Mouse (Mus musculus) lung, postnatal 36 days (tissue): ENCODE data around the gene Ptger4.
"Not testable (repeated sequence)": the region's sequence is repeated elsewhere in the genome, so short reads cannot be mapped to it uniquely, and the experiment has no call there.

ENCODE experiments used
- DNase-seq: peaks from one replicate; pipeline ENCODE4 v3.0.0; 2022; ENCODE audit warnings: mixed read lengths

Gene Ptger4

GRCm38 (mm10) chr15:5237012-5237660, 6.9 kb downstream of the Ptger4 start:
- no peak for DNase-seq

DNA sequence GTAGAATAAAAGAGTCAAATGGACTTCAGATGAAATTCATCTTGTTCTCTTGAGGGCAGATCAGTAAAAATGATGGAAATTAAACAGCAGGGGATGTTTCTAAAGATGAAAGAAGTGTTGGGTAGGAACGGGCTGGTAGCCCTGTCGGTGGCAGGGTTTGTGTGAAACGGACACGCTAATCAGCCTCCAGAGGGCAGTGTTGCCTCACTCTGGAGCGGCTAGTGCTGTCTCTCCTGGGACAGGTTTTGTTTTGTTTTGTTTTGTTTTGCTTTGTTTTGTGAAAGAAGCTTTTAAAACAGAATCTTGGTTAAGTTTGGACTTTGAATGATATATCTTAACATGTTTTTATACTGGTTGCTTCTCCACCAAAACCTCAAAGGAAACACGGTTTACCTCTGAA, 7.4 kb downstream of the Ptger4 start:
- DNase-seq: peak; percentile 86

DNA sequence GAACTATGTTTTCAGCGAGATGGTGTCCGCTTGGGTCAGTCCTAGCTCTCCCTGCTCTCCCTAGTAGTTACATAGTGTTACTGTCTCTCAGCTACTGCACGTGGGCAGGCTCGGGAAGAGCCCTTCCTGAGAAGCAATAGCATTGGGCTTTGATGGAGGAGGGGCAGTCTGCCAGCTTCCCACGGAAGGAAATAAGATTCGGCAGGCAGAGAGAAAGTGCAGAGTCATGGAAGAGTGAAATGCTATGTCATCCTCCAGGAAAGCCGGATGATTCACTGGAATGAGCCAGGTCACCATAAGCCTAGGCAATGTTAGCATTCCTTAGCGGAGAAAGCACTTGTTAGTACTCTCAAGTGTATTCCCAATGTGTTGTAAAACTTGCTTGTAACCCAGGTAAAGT, 8.5 kb downstream of the Ptger4 start:
- peak; percentile 60 for DNase-seq

GRCm38 (mm10) chr15:5234659-5235058, 9.3 kb downstream of the Ptger4 start:
- DNase-seq: no peak

- DNase-seq: not testable (repeated sequence)
Observed at GRCm38 (mm10) chr15:5230746-5231145, 13.2 kb downstream of the Ptger4 start.

DNA sequence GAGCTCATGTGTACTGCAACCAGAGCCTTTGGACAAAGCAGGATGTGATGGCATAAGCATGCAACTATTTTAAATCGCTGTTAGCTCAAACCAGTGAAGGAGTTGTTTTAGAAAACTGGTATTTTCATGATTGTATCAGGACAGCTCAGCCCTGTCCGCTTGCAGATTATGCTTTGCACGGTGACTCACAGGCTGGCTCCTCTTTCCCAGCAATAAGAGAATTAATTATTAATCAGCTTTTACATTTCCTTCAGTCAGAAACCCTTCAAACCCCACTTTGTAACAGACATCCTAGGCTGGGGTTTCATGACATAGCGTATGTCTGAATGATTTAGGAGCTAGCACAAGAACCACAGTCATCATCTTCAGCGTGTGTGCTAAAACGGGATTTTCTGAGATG, 23.5 kb downstream of the Ptger4 start:
- DNase-seq: no peak

- no peak for DNase-seq
Observed at GRCm38 (mm10) chr15:5209116-5209515, 34.9 kb downstream of the Ptger4 start.

DNA sequence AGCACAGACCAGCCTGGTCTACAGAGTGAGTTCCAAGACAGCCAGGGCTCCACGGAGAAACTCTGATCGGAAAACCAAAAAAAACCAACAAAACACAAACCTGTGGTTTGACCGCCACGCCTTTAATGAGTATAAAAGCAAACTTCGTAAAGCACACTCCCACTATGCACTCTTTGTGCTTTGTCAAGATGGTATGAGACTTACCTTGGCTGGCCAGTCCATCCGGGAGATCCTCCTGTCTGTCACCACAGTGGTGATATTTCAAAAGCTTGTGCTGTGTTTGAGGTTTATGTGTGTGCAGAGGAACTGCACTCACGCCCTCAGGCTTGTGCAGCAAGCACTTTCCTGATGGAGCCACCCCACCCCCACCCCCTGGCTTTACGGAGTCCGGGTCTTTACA, 38.8 kb downstream of the Ptger4 start:
- no peak for DNase-seq

- DNase-seq: no peak
Observed at GRCm38 (mm10) chr15:5196691-5197090, 47.3 kb downstream of the Ptger4 start.

DNA sequence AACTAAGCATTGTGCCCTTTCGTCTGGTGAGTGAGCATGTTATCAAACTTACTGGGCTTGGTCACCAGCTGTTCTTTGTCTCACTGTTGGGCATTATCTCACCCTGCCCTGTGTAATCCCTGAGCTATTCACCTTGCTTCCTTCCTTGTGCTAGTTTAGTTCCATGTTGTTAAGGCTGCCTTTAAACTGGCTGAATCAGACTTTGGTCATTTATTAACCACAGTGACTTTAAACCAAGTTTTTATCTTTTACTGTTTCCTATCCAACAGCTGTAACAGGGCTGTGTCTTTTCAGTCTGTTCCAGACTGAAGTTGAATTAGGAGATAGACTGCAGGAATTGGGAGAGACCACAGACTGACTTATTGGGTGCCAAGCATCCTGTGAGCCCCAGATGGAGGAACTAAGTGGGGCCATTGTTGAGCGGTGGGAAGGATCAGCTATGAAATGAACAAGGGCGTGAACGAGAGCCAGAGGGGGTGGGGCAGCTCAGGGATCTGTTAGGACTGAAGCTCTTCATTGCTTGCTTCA, 47.9 kb downstream of the Ptger4 start:
- DNase-seq: no peak

DNA sequence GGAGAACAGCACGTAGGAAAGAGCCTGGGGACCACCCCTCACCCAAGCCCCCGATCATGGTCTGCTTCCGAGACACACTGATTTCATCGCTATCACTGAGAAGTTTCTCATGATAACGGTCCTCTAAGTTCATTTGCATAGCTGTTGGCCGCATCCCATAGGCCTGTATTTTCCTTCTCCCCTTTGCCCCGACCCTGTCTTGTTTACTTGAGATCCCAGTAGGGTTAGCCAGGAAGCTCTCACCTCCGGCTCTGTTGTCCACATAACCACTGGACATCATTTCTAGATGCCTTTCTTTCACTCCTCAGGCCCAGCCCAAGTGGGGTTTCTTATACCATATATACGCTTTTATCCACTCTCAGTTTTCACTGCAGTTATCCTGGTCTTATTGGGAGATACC, 49.1 kb downstream of the Ptger4 start:
- no peak for DNase-seq

DNA sequence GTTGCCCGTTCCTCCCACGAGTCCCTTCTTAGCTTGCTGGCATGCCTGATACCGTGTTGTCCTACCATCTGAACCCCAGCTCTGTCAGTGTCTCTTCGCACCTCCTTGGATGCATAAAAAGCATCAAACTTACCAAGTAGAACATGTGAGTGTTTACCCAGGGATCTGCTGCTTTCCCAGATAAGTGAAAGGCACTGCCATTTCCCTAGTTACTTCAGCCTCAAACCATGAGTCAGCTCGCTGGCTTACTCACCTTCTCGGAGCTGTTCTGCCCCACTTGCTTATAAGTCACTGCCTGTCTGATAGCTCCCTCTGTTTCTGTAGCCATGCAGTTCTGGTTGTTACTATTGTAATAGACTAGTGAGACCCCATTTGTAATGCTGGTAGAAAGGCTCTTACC, 49.5 kb downstream of the Ptger4 start:
- no peak for DNase-seq

DNA sequence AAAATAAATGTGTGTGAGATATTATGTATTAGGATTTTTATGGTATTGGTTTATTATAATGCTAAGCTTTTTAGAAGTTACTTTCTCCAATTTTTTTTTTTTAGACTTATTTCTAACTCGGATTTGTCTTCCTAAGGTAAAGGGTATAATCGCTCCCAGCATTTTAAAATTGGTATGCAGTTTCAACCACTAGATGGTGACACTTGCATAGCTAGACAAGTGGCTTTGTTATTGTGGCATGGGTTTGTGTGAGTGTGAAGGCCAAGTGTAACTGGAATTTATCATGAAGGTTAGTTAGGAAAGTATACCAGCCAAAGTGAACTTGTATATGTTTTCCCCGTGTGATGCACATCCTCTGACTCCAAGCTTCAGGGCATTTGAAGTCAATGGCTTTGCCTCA, 50.2 kb downstream of the Ptger4 start:
- DNase-seq: peak; percentile 38

DNA sequence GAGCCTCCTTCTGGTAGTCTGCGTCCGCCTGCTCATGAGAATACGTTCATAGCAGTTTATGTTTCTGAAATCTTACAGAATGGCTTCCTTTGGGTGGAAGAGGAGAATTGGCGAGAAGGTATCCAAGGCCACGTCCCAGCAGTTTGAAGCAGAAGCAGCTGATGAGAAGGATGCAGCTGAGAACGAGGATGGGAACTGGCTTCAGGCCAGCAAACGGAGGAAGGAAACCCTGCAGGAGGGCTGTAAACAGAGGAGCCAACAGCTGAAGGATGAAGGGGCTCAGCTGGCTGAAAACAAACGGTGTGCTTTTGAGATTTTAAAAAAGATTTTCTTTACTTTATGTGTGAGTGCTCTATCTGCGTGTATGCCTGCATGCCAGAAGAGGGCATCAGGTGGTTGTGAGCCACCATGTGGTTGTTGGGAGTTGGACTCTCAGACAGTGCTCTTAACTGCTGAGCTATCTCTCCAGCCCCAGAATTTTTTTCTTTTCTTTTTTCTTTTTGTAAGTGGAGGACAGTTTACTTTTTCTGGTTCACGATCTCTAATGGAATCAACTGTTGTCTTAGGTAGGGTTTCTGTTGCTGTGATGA, 54.4 kb downstream of the Ptger4 start:
- peak; percentile 25 for DNase-seq

DNA sequence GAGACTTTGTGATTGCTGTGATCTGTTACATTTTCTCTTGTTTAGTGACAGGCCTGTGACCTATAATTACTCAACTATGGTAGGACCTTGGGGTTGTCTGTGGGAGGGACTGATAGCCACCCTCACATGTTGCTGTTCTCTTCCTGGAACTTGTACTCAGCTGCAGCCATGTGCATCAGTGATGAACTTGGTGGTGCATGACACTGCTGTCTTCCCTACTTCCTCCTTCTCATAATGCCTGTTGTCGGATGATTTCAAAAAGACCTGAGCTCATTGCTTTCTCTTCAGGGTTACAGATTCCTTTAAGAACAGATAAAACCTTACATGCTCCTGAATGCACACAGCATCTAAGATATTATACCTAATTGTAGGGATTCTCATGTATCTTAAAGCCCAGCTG, 56.0 kb downstream of the Ptger4 start:
- DNase-seq: peak; percentile 30

- DNase-seq: no peak
Observed at GRCm38 (mm10) chr15:5187116-5187515, 56.9 kb downstream of the Ptger4 start.

DNA sequence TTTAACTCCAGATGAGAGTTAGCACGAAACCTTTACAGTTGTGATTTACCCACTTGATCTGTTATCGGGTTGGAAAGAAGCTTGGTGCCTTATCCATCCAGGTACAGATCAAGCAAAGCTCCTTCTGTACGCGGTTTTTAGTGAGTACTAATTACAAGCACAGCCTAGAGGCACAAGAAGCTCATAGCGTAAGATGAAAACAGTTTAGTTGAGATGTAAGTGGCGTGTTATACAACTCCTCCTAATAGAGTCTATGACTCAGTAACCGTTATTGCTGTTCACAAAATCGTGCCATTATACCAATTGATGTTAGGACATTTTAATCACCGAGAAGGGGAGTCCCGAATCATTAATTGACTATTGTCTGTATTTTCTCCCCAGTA, 57.7 kb downstream of the Ptger4 start:
- DNase-seq: no peak

- peak; percentile 90 for DNase-seq
Observed at GRCm38 (mm10) chr15:5185366-5186292, 58.4 kb downstream of the Ptger4 start, which contains the start of gene Ttc33. Gene Ttc33, plus strand, starts transcription at chr15:5185525.

GRCm38 (mm10) chr15:5184668-5185330, 59.2 kb downstream of the Ptger4 start:
- no peak for DNase-seq

DNA sequence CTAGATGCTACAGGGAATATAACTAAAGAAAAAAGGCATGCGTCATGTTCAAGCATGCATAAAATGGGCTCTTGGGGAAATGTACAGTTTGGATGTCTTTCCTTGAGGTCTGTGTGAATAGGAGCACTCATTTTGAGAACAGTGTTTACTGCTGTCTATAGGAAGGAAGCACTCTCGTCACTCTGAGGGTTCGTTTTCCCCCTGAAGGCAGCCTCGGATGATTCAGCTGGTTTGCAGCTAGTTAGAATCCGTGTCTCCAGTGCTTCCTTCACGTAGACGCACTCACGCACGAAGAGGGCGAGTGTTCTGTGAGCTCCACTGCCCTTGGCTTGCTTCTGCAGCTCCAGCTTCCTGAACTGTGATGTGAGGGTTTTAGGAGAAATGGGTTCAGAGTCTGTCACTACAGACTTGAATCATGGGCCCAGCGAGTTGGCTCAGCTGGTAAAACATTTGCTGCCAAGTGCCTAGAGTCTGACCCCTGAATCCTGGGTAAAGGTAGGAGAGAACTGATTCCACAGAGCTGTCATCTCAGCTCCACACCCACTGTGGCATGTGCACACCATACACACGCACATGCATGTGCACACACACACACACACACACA, 70.7 kb downstream of the Ptger4 start:
- no peak for DNase-seq

- DNase-seq: no peak
Observed at GRCm38 (mm10) chr15:5165121-5165773, 78.7 kb downstream of the Ptger4 start.

DNA sequence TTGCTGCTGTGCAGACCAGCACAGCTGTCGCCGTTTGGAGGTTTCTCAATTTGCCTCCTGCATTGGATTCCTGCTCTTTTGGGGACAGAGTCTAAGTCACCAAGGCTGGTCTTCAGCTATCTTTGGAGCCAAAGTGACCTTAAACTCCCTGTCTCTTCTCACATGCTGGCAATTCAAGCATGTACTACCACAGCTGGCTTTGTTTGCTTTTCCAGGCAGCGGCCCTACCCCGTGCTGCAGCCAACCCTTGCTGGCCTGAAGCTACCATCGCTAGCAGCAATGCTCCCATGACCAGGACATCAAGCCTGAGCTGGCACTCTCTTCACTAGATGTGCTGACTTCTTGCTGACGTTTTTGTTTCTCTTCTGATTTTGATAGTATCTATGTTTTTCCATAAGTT, 85.2 kb downstream of the Ptger4 start:
- peak; percentile 15 for DNase-seq
